Mouse (Mus musculus): ENCODE results near the gene Kntc1. TPM values are rescaled to one million over a fixed set of nuclear protein-coding genes. Genes with fewer than 3 reads are reported as not detected.
"Not testable (repeated sequence)": the region's sequence is repeated elsewhere in the genome, so short reads cannot be mapped to it uniquely, and the experiment has no call there.

Kntc1 gene
- polyA plus RNA-seq (2016; fragmentation: Nextera tagmentation; extraction: Ambion mirVana), result 26.6 and 30.4 TPM in 2 replicates

GRCm38 (mm10) chr5:123749065-123750064 is at the start of gene Kntc1, which contains the start of gene Rsrc2:
Gene Kntc1 (plus strand): TSS chr5:123749716.
Gene Rsrc2 (minus strand): TSS chr5:123749414.
- Histone ChIP-seq H3K27ac (peak within 1 kb of the TSS; percentile 98), H3K9me3 (replicated peaks) (no peaks in the 10 kb centered on the region), H3K9ac (peak within 1 kb of the TSS; percentile 77), H3K4me3 (peak within 1 kb of the TSS; percentile 72), H3K4me1 (peaks cover 28% of the 10 kb centered on the region), H3K4me2 (replicated peaks) (peak within 1 kb of the TSS; percentile 64), H3K27me3 (no peaks in the 10 kb centered on the region), H3K36me3 (peaks cover 8% of the 10 kb centered on the region)
- peak; percentile 98 for ATAC-seq (ENCODE audit: low FRiP score)
- WGBS, result under 1% methylated on average over 63 of the region's 63 CpGs

- Histone ChIP-seq H3K27ac (no peak overlapping the region; the same call in 1 of the 2 replicates), H3K9me3 (replicated peaks) (no peaks in the 10 kb centered on the region), H3K4me2 (replicated peaks) (no peak overlapping the region), H3K36me3 (peaks cover 71% of the 10 kb centered on the region), H3K4me1 (no peaks in the 10 kb centered on the region), H3K27me3 (no peaks in the 10 kb centered on the region), H3K4me3 (no peak overlapping the region), H3K9ac (no peak overlapping the region)
- no peak for ATAC-seq (ENCODE audit: low FRiP score)
- 82% methylated on average over 11 of the region's 11 CpGs for WGBS
Observed at GRCm38 (mm10) chr5:123700625-123701024, 48.9 kb upstream of the Kntc1 start.

GRCm38 (mm10) chr5:123708598-123708997 is 40.9 kb upstream of the Kntc1 start:
- Histone ChIP-seq H3K27ac (no peak overlapping the region), H3K9me3 (replicated peaks) (no peaks in the 10 kb centered on the region), H3K27me3 (no peaks in the 10 kb centered on the region), H3K4me2 (replicated peaks) (no peak overlapping the region), H3K4me3 (no peak overlapping the region), H3K4me1 (no peaks in the 10 kb centered on the region), H3K9ac (no peak overlapping the region), H3K36me3 (peaks cover 94% of the 10 kb centered on the region)
- 90% methylated on average over 12 of the region's 12 CpGs for WGBS
- no peak for ATAC-seq (ENCODE audit: low FRiP score)

GRCm38 (mm10) chr5:123709571-123709970 is 39.9 kb upstream of the Kntc1 start:
- no peaks in the 10 kb centered on the region for H3K4me1 ChIP-seq
- no peak for ATAC-seq (ENCODE audit: low FRiP score)
- H3K4me3 ChIP-seq, result no peak overlapping the region
- no peak overlapping the region for H3K4me2 ChIP-seq (replicated peaks)
- no peak overlapping the region for H3K9ac ChIP-seq
- no peaks in the 10 kb centered on the region for H3K27me3 ChIP-seq
- no peak overlapping the region for H3K27ac ChIP-seq
- WGBS, result 90% methylated on average over 4 of the region's 4 CpGs
- peaks cover 95% of the 10 kb centered on the region for H3K36me3 ChIP-seq
- H3K9me3 ChIP-seq (replicated peaks), result no peaks in the 10 kb centered on the region

- peaks cover 79% of the 10 kb centered on the region for H3K36me3 ChIP-seq
- WGBS, result 96% methylated on average over 6 of the region's 6 CpGs
Observed at GRCm38 (mm10) chr5:123713782-123714181, 35.7 kb upstream of the Kntc1 start.

GRCm38 (mm10) chr5:123714622-123715021 is 34.9 kb upstream of the Kntc1 start:
- WGBS, result 92% methylated on average over 4 of the region's 4 CpGs
- no peak overlapping the region for H3K27ac ChIP-seq
- peaks cover 24% of the 10 kb centered on the region for H3K4me1 ChIP-seq
- no peaks in the 10 kb centered on the region for H3K27me3 ChIP-seq
- no peak overlapping the region for H3K4me3 ChIP-seq
- ATAC-seq (ENCODE audit: low FRiP score), result no peak
- H3K4me2 ChIP-seq (replicated peaks), result no peak overlapping the region
- H3K9me3 ChIP-seq (replicated peaks), result no peaks in the 10 kb centered on the region
- H3K9ac ChIP-seq, result no peak overlapping the region
- peaks cover 73% of the 10 kb centered on the region for H3K36me3 ChIP-seq

More at GRCm38 (mm10) chr5:123713782-123714181, 35.7 kb upstream of the Kntc1 start:
- Histone ChIP-seq H3K4me1 (peaks cover 15% of the 10 kb centered on the region), H3K9me3 (replicated peaks) (no peaks in the 10 kb centered on the region), H3K27ac (no peak overlapping the region), H3K4me2 (replicated peaks) (no peak overlapping the region), H3K9ac (no peak overlapping the region), H3K27me3 (no peaks in the 10 kb centered on the region), H3K4me3 (no peak overlapping the region)
- no peak for ATAC-seq (ENCODE audit: low FRiP score)

- no peaks in the 10 kb centered on the region for H3K27me3 ChIP-seq
- no peaks in the 10 kb centered on the region for H3K9me3 ChIP-seq (replicated peaks)
- H3K4me2 ChIP-seq (replicated peaks), result peak within 1 kb of the TSS; percentile 84
- under 1% methylated on average over 80 of the region's 83 CpGs for WGBS
- H3K9ac ChIP-seq, result peak within 1 kb of the TSS; percentile 88
- peak within 1 kb of the TSS; percentile 88 for H3K27ac ChIP-seq
- peak; percentile 100 for ATAC-seq (ENCODE audit: low FRiP score)
- H3K4me3 ChIP-seq, result peak within 1 kb of the TSS; percentile 89
- peaks cover 27% of the 10 kb centered on the region for H3K4me1 ChIP-seq
- H3K36me3 ChIP-seq, result peaks cover 14% of the 10 kb centered on the region
Observed at GRCm38 (mm10) chr5:123720328-123721311, 28.9 kb upstream of the Kntc1 start, which contains the start of gene Zcchc8. Gene Zcchc8 (minus strand): TSS chr5:123721100.

GRCm38 (mm10) chr5:123723816-123724215 is 25.7 kb upstream of the Kntc1 start:
- H3K9me3 ChIP-seq (replicated peaks); H3K4me3 ChIP-seq; H3K9ac ChIP-seq; ATAC-seq (ENCODE audit: low FRiP score); H3K27ac ChIP-seq; H3K27me3 ChIP-seq; H3K4me2 ChIP-seq (replicated peaks): not testable (repeated sequence)
- peaks cover 12% of the 10 kb centered on the region for H3K36me3 ChIP-seq
- 91% methylated on average over 7 of the region's 7 CpGs for WGBS
- peaks cover 12% of the 10 kb centered on the region for H3K4me1 ChIP-seq

- Histone ChIP-seq H3K36me3 (peaks cover 69% of the 10 kb centered on the region), H3K4me1 (no peaks in the 10 kb centered on the region), H3K27me3 (no peaks in the 10 kb centered on the region), H3K9ac (no peak overlapping the region), H3K4me3 (no peak overlapping the region), H3K4me2 (replicated peaks) (no peak overlapping the region), H3K9me3 (replicated peaks) (no peaks in the 10 kb centered on the region), H3K27ac (no peak overlapping the region)
- ATAC-seq (ENCODE audit: low FRiP score), result no peak
- 95% methylated on average over 2 of the region's 2 CpGs for WGBS
Observed at GRCm38 (mm10) chr5:123730981-123731380, 18.5 kb upstream of the Kntc1 start.

GRCm38 (mm10) chr5:123744358-123744757 is 5.2 kb upstream of the Kntc1 start:
- 94% methylated on average over 2 of the region's 2 CpGs for WGBS
- no peaks in the 10 kb centered on the region for H3K27me3 ChIP-seq
- ATAC-seq (ENCODE audit: low FRiP score), result no peak
- H3K36me3 ChIP-seq, result peaks cover 39% of the 10 kb centered on the region
- no peak overlapping the region for H3K9ac ChIP-seq
- H3K4me2 ChIP-seq (replicated peaks), result no peak overlapping the region
- H3K4me1 ChIP-seq, result peaks cover 21% of the 10 kb centered on the region
- no peak overlapping the region for H3K27ac ChIP-seq
- no peak overlapping the region for H3K4me3 ChIP-seq
- H3K9me3 ChIP-seq (replicated peaks), result no peaks in the 10 kb centered on the region

- H3K9ac ChIP-seq, result peak overlapping the region; percentile 23; the same call in 1 of the 2 replicates
Observed at GRCm38 (mm10) chr5:123746253-123746652, 3.3 kb upstream of the Kntc1 start.

More at GRCm38 (mm10) chr5:123746253-123746652, 3.3 kb upstream of the Kntc1 start:
- peaks cover 28% of the 10 kb centered on the region for H3K4me1 ChIP-seq
- no peaks in the 10 kb centered on the region for H3K9me3 ChIP-seq (replicated peaks)
- no peak for ATAC-seq (ENCODE audit: low FRiP score)
- H3K27me3 ChIP-seq, result no peaks in the 10 kb centered on the region
- H3K4me2 ChIP-seq (replicated peaks), result peak overlapping the region; percentile 58
- H3K27ac ChIP-seq, result no peak overlapping the region
- peak overlapping the region; percentile 7; the same call in 1 of the 2 replicates for H3K4me3 ChIP-seq
- H3K36me3 ChIP-seq, result peaks cover 26% of the 10 kb centered on the region
